Mouse (Mus musculus) T-helper 17 cell (primary cell): ENCODE results near the gene Irf2bp2.

Experiments
- in situ Hi-C, 2 experiments: fragments of 300-600 bp; cut with MboI, MseI; formaldehyde crosslinking; loops; 1 replicate in 1 of 2; 2 replicates in 1 of 2; pipeline ENCODE4 v1.15.1; 2025; ENCODE audit warnings: high pct_unique_total_duplicates in 2 of 2

Irf2bp2 gene

GRCm38 (mm10) chr8:126543407-126543806 lies 50.4 kb downstream of the Irf2bp2 start:
- in situ Hi-C loops: no loop called here

- in situ Hi-C loops: no loop called here
Measured at GRCm38 (mm10) chr8:126542757-126543156, 51.0 kb downstream of the Irf2bp2 start.

- in situ Hi-C loops: no loop called here
Measured at GRCm38 (mm10) chr8:126542090-126542689, 51.6 kb downstream of the Irf2bp2 start.

DNA sequence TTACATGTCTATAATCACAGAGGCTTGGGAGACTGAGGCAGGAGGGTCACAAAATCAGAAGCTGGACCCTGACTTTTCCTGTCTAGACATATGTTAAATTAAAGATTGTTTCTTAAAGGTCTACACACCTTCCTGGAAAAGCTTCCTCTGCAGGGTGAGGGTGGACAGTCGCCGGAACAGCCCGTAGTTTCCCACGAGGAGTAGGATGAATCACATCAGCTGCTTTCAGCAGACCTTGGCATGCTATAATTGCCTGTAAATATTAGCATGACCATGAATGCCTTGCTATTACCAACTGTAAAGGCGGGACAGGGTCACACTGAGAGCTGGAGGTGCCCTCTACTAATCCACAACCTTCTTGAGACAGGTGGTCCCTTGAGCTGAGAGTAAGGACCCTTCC lies 53.5 kb downstream of the Irf2bp2 start:
- in situ Hi-C loops: no loop called here

DNA sequence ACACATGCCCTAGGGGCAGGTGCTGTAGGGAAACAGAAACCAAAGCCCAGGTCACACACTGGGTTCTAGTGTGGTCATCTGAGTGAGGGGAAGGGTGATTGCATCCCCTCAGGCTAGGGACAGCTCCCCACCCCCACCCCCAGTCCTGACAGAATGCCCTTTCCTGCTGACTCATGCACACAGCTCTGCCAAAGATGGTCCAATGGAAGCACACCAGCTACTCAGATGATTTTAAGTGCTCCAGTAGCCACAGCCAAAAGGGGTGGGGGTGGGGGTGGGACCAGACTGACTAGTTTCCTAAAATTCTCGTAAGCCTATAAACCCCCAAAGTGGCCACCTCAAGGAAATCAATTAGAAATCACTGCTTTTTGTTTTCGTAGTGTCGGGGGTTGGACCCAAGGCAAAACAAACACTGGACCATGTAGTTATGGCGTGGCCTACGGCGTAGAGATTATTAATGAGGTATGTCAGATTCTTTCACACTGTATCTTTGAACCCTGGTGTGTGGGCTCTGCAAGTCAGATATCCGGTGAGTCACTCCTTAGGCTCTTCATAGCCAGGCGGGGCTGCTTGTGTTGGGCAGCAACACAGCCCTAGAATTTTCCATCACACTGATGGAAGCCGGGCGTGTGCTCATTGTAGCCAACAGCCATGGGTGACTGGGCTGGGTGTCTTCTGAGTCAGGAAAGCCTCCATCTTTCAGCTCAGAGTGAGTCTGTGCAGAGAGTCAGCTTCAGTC lies 54.3 kb downstream of the Irf2bp2 start:
- in situ Hi-C loops: no loop called here

- in situ Hi-C loops: no loop called here
Measured at GRCm38 (mm10) chr8:126538648-126539354, 55.0 kb downstream of the Irf2bp2 start.
